Mouse (Mus musculus): ENCODE measurements around the gene Axin2. TPM values are rescaled to one million over a fixed set of nuclear protein-coding genes. Genes with fewer than 3 reads are reported as not detected.

Gene Axin2
- polyA plus RNA-seq, 1 experiment from 2014 or later: 5.9 TPM

DNA sequence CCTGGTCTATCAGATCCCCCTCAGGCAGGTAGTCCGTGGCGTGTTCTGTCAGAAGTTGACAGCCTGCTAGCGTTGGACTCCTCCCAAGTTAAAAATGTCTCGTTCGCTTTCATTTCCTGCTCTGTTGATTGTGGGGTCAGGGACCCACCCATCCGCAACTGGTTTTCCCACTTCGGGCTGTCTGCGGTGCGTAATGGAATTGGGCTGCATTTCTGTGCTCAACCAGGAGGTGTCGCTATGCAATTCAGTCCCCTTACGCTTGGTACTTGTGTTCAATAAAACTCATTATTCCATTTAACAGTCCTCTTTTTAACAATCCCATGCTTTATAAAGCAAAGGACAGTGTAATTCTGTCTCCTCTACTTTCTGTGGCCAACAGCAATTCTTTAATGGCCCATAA, 31.0 kb upstream of the Axin2 start:
- peaks cover 6% of the 10 kb centered on the region; the same call in 1 of the 2 replicates for H3K27me3 ChIP-seq (replicated peaks; ENCODE audit: control insufficient read depth, insufficient read depth, low read length)
- no peak overlapping the region for H3K27ac ChIP-seq (ENCODE audit: low read length)
- WGBS: 46% methylated on average over 11 of the region's 11 CpGs
- H3K36me3 ChIP-seq (ENCODE audit: control insufficient read depth, insufficient read depth): no peaks in the 10 kb centered on the region
- ATAC-seq: no peak
- H3K4me3 ChIP-seq (replicated peaks; ENCODE audit: low read length): no peak overlapping the region
- H3K4me2 ChIP-seq (ENCODE audit: low read length): no peak overlapping the region
- no peak overlapping the region for H3K9ac ChIP-seq (replicated peaks; ENCODE audit: low read depth, low read length)
- no peaks in the 10 kb centered on the region for H3K9me3 ChIP-seq (ENCODE audit: control insufficient read depth, low read length)
- peaks cover 22% of the 10 kb centered on the region for H3K4me1 ChIP-seq (replicated peaks; ENCODE audit: control insufficient read depth, insufficient read depth, low read length)

DNA sequence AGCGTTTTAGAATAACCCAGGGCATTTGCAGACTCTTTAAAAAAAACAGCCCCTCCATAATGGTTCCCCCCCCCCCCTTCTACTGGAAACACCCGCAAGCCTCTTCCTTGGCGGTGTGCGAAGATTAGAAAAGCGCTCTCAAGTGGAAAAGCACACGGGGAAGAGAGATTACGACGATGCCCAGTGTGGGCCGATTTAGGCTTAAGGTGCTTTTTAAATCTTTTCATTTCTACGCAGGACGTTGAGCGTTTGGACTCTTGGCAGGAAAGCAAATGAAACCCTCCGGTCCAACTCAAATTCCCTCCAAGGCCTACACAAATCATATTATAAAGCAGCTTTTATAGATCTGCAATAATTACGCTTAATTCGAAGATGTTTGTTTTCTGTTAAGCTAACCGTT, 29.6 kb upstream of the Axin2 start:
- 13% methylated on average over 16 of the region's 16 CpGs for WGBS
- Histone ChIP-seq H3K36me3 (ENCODE audit: control insufficient read depth, insufficient read depth) (no peaks in the 10 kb centered on the region), H3K9ac (replicated peaks; ENCODE audit: low read depth, low read length) (peak overlapping the region; percentile 10; the same call in 1 of the 2 replicates), H3K4me3 (replicated peaks; ENCODE audit: low read length) (peak overlapping the region; percentile 37), H3K4me2 (ENCODE audit: low read length) (peak overlapping the region; percentile 49), H3K9me3 (ENCODE audit: control insufficient read depth, low read length) (no peaks in the 10 kb centered on the region), H3K4me1 (replicated peaks; ENCODE audit: control insufficient read depth, insufficient read depth, low read length) (peaks cover 22% of the 10 kb centered on the region), H3K27me3 (replicated peaks; ENCODE audit: control insufficient read depth, insufficient read depth, low read length) (peaks cover 6% of the 10 kb centered on the region; the same call in 1 of the 2 replicates), H3K27ac (ENCODE audit: low read length) (no peak overlapping the region)
- ATAC-seq: peak; percentile 42; the same call in 1 of the 2 replicates

DNA sequence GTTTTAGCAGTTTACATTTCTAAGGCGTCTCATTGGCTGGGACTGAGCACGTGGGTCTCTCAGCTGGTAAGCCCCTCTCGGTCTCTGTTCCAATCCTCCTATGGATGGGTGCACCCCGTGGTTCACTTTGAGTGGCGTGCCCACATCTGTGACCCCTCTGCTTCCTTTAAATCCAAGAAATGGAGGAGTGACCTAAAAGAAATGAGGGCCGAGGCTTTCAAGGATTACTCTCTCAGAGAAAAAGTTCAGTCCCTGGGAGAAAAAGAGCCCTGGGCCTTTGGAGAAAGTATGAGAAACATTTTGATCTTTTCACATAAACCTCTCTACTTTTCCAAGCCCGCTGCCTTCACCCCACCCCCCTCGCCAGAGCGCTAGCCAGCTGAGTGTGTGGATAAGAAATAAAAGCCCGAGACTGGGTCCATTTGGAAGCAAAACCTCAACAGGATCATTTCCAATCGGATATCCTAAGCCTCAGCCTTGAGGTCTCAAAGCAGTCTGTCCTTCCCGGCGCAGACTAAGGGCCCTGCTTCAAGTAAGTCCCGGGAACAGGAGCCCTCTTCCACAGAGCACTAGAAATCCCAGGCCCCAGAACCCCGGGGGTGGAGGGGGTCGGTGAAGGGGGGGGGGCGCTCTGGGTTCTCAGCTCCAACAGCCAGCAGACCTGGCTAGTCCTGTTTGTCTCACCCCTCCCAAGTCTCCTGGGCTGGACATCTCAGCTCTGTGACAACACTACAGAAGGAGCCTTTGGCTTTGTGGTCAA, 28.9 kb upstream of the Axin2 start:
- Histone ChIP-seq H3K9me3 (ENCODE audit: control insufficient read depth, low read length) (no peaks in the 10 kb centered on the region), H3K4me2 (ENCODE audit: low read length) (peak overlapping the region; percentile 49), H3K27me3 (replicated peaks; ENCODE audit: control insufficient read depth, insufficient read depth, low read length) (peaks cover 6% of the 10 kb centered on the region; the same call in 1 of the 2 replicates), H3K4me1 (replicated peaks; ENCODE audit: control insufficient read depth, insufficient read depth, low read length) (peaks cover 22% of the 10 kb centered on the region), H3K9ac (replicated peaks; ENCODE audit: low read depth, low read length) (peak overlapping the region; percentile 29), H3K4me3 (replicated peaks; ENCODE audit: low read length) (peak overlapping the region; percentile 37), H3K27ac (ENCODE audit: low read length) (peak overlapping the region; percentile 46; the same call in 1 of the 2 replicates), H3K36me3 (ENCODE audit: control insufficient read depth, insufficient read depth) (no peaks in the 10 kb centered on the region)
- peak; percentile 94 for ATAC-seq
- 2% methylated on average over 17 of the region's 17 CpGs for WGBS

- no peak for ATAC-seq
- no peaks in the 10 kb centered on the region for H3K9me3 ChIP-seq (ENCODE audit: control insufficient read depth, low read length)
- peak overlapping the region; percentile 29 for H3K9ac ChIP-seq (replicated peaks; ENCODE audit: low read depth, low read length)
- peaks cover 6% of the 10 kb centered on the region; the same call in 1 of the 2 replicates for H3K27me3 ChIP-seq (replicated peaks; ENCODE audit: control insufficient read depth, insufficient read depth, low read length)
- peaks cover 22% of the 10 kb centered on the region for H3K4me1 ChIP-seq (replicated peaks; ENCODE audit: control insufficient read depth, insufficient read depth, low read length)
- peak overlapping the region; percentile 49 for H3K4me2 ChIP-seq (ENCODE audit: low read length)
- H3K4me3 ChIP-seq (replicated peaks; ENCODE audit: low read length): peak overlapping the region; percentile 37
- no peak overlapping the region for H3K27ac ChIP-seq (ENCODE audit: low read length)
- WGBS: 5% methylated on average over 21 of the region's 21 CpGs
- no peaks in the 10 kb centered on the region for H3K36me3 ChIP-seq (ENCODE audit: control insufficient read depth, insufficient read depth)
These were observed 28.2 kb upstream of the Axin2 start for GRCm38 (mm10) chr11:108891871-108892380.

GRCm38 (mm10) chr11:108892406-108892805, 27.7 kb upstream of the Axin2 start:
- peaks cover 6% of the 10 kb centered on the region; the same call in 1 of the 2 replicates for H3K27me3 ChIP-seq (replicated peaks; ENCODE audit: control insufficient read depth, insufficient read depth, low read length)
- peaks cover 22% of the 10 kb centered on the region for H3K4me1 ChIP-seq (replicated peaks; ENCODE audit: control insufficient read depth, insufficient read depth, low read length)

DNA sequence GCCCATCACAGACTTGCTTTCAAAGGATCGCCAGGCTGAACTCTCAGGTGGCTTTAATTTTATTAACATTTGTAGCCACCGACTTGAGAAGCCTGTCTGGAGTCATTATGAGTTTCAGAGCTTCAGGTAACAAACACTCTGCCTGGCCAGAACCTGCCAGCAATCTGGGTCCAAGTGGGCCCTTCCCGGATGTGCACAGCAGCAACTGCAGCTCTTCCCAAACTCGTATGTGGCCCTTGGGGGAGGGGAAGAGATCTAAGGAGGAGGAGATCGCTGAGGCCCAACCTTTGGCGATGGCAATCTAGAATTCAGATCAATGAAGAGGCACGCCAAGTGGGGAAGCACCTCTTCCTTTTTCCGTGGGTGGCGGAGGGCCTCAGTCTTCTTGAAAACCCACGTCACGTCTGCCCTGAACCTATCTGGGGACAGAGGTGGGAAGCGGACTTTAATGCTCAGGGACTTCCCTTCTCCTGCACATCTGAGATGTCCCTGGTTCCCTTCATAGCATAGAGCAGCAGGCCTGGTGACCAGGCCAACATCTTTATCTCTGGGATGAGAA, 26.8 kb upstream of the Axin2 start:
- no peak overlapping the region for H3K4me2 ChIP-seq (ENCODE audit: low read length)
- no peak overlapping the region for H3K4me3 ChIP-seq (replicated peaks; ENCODE audit: low read length)
- H3K9ac ChIP-seq (replicated peaks; ENCODE audit: low read depth, low read length): no peak overlapping the region
- no peaks in the 10 kb centered on the region for H3K36me3 ChIP-seq (ENCODE audit: control insufficient read depth, insufficient read depth)
- no peak overlapping the region for H3K27ac ChIP-seq (ENCODE audit: low read length)
- ATAC-seq: no peak
- H3K4me1 ChIP-seq (replicated peaks; ENCODE audit: control insufficient read depth, insufficient read depth, low read length): peaks cover 22% of the 10 kb centered on the region
- no peaks in the 10 kb centered on the region for H3K9me3 ChIP-seq (ENCODE audit: control insufficient read depth, low read length)
- peaks cover 6% of the 10 kb centered on the region; the same call in 1 of the 2 replicates for H3K27me3 ChIP-seq (replicated peaks; ENCODE audit: control insufficient read depth, insufficient read depth, low read length)
- WGBS: 43% methylated on average over 12 of the region's 12 CpGs

More at GRCm38 (mm10) chr11:108892406-108892805, 27.7 kb upstream of the Axin2 start:
- Histone ChIP-seq H3K27ac (ENCODE audit: low read length) (no peak overlapping the region), H3K4me2 (ENCODE audit: low read length) (no peak overlapping the region; the same call in 1 of the 2 replicates), H3K36me3 (ENCODE audit: control insufficient read depth, insufficient read depth) (no peaks in the 10 kb centered on the region), H3K9me3 (ENCODE audit: control insufficient read depth, low read length) (no peaks in the 10 kb centered on the region), H3K9ac (replicated peaks; ENCODE audit: low read depth, low read length) (no peak overlapping the region), H3K4me3 (replicated peaks; ENCODE audit: low read length) (no peak overlapping the region)
- ATAC-seq: no peak
- 3% methylated on average over 6 of the region's 7 CpGs for WGBS

- 40% methylated on average over 10 of the region's 10 CpGs for WGBS
- Histone ChIP-seq H3K27me3 (replicated peaks; ENCODE audit: control insufficient read depth, insufficient read depth, low read length) (peaks cover 6% of the 10 kb centered on the region; the same call in 1 of the 2 replicates), H3K4me2 (ENCODE audit: low read length) (no peak overlapping the region), H3K4me3 (replicated peaks; ENCODE audit: low read length) (no peak overlapping the region), H3K9ac (replicated peaks; ENCODE audit: low read depth, low read length) (no peak overlapping the region), H3K27ac (ENCODE audit: low read length) (no peak overlapping the region), H3K9me3 (ENCODE audit: control insufficient read depth, low read length) (no peaks in the 10 kb centered on the region), H3K36me3 (ENCODE audit: control insufficient read depth, insufficient read depth) (no peaks in the 10 kb centered on the region), H3K4me1 (replicated peaks; ENCODE audit: control insufficient read depth, insufficient read depth, low read length) (peaks cover 22% of the 10 kb centered on the region)
- ATAC-seq: no peak
These were observed 26.2 kb upstream of the Axin2 start for GRCm38 (mm10) chr11:108893855-108894510.

- H3K9ac ChIP-seq (replicated peaks; ENCODE audit: low read depth, low read length): no peak overlapping the region
- no peak overlapping the region for H3K27ac ChIP-seq (ENCODE audit: low read length)
- H3K9me3 ChIP-seq (ENCODE audit: control insufficient read depth, low read length): no peaks in the 10 kb centered on the region
- H3K36me3 ChIP-seq (ENCODE audit: control insufficient read depth, insufficient read depth): no peaks in the 10 kb centered on the region
- peaks cover 6% of the 10 kb centered on the region for H3K4me1 ChIP-seq (replicated peaks; ENCODE audit: control insufficient read depth, insufficient read depth, low read length)
- ATAC-seq: no peak
- no peak overlapping the region for H3K4me2 ChIP-seq (ENCODE audit: low read length)
- 88% methylated on average over 4 of the region's 4 CpGs for WGBS
- H3K27me3 ChIP-seq (replicated peaks; ENCODE audit: control insufficient read depth, insufficient read depth, low read length): peaks cover 6% of the 10 kb centered on the region; the same call in 1 of the 2 replicates
- H3K4me3 ChIP-seq (replicated peaks; ENCODE audit: low read length): no peak overlapping the region
These were observed 23.1 kb upstream of the Axin2 start for GRCm38 (mm10) chr11:108897034-108897433.

- 85% methylated on average over 9 of the region's 9 CpGs for WGBS
- no peaks in the 10 kb centered on the region for H3K36me3 ChIP-seq (ENCODE audit: control insufficient read depth, insufficient read depth)
- H3K4me2 ChIP-seq (ENCODE audit: low read length): no peak overlapping the region
- peaks cover 2% of the 10 kb centered on the region; the same call in 1 of the 2 replicates for H3K27me3 ChIP-seq (replicated peaks; ENCODE audit: control insufficient read depth, insufficient read depth, low read length)
- H3K9ac ChIP-seq (replicated peaks; ENCODE audit: low read depth, low read length): no peak overlapping the region
- H3K4me3 ChIP-seq (replicated peaks; ENCODE audit: low read length): no peak overlapping the region
- H3K27ac ChIP-seq (ENCODE audit: low read length): no peak overlapping the region
- peaks cover 3% of the 10 kb centered on the region; the same call in 1 of the 2 replicates for H3K4me1 ChIP-seq (replicated peaks; ENCODE audit: control insufficient read depth, insufficient read depth, low read length)
- H3K9me3 ChIP-seq (ENCODE audit: control insufficient read depth, low read length): no peaks in the 10 kb centered on the region
- no peak for ATAC-seq
These were observed 22.1 kb upstream of the Axin2 start for GRCm38 (mm10) chr11:108898063-108898462.

All from forebrain, embryonic 16.5 days (tissue).